Mouse (Mus musculus) kidney, embryonic 16.5 days (tissue): ENCODE data around the gene Exoc2. TPM values are rescaled to one million over a fixed set of nuclear protein-coding genes. Genes with fewer than 3 reads are reported as not detected.

Experiments used
- ATAC-seq: fragments of 200-750 bp; cut with Nextera tagmentation; 2 replicates; pipeline ENCODE4 v1.8.0; 2017; ENCODE audit warnings: moderate TSS enrichment; ENCODE audit not compliant: low FRiP score, low TSS enrichment
- H3K27ac ChIP-seq: fragments of 300-500 bp; sonication (generic); 2 replicates; pipeline ENCODE4 v1.5.1; 2014; ENCODE audit warnings: low read length
- H3K27me3 ChIP-seq: fragments of 300-500 bp; sonication (generic); 2 replicates; pipeline ENCODE4 v1.6.1; 2014; ENCODE audit warnings: low read length, control low read depth, mixed read lengths; ENCODE audit not compliant: insufficient read depth
- H3K36me3 ChIP-seq: fragments of 300-500 bp; sonication (generic); 2 replicates; pipeline ENCODE4 v1.6.1; 2014; ENCODE audit warnings: low read length, control low read depth, mixed read lengths; ENCODE audit not compliant: insufficient read depth
- H3K4me1 ChIP-seq: fragments of 300-500 bp; sonication (generic); 2 replicates; pipeline ENCODE4 v1.6.1; 2014; ENCODE audit warnings: low read length, control low read depth, mixed read lengths; ENCODE audit not compliant: insufficient read depth
- H3K4me2 ChIP-seq: fragments of 300-500 bp; sonication (generic); replicated peaks from 2 replicates; pipeline ENCODE4 v1.6.1; 2014; ENCODE audit warnings: low read depth, low read length
- H3K4me3 ChIP-seq: fragments of 300-500 bp; sonication (generic); 2 replicates; pipeline ENCODE4 v1.5.1; 2014; ENCODE audit warnings: mild to moderate bottlenecking, low read length
- H3K9ac ChIP-seq: fragments of 300-500 bp; sonication (generic); replicated peaks from 2 replicates; pipeline ENCODE4 v1.6.1; 2014; ENCODE audit warnings: low read length
- H3K9me3 ChIP-seq: fragments of 300-500 bp; sonication (generic); 2 replicates; pipeline ENCODE4 v1.6.1; 2016; ENCODE audit warnings: low read length, control low read depth
- WGBS: fragments of 180-500 bp; shearing (Covaris S2); extraction: QIAGEN DNeasy Blood & Tissue Kit; methylation state at CpG from one replicate; pipeline ENCODE4 v1.1.7; 2014; 5-methylcytosine and 5-hydroxymethylcytosine counted together
- polyA plus RNA-seq: library from polyadenylated mRNA; unstranded; fragments of >200 nt; fragmentation: Nextera tagmentation; extraction: Ambion mirVana; gene quantifications from 2 replicates; pipeline ENCODE4 v1.2.1, GENCODE M21; 2015

Exoc2 gene
- polyA plus RNA-seq, 1 experiment from 2014 or later = 28.1 TPM

GRCm38 (mm10) chr13:30793616-30794015 lies 180.3 kb downstream of the Exoc2 start:
- Histone ChIP-seq H3K27me3 (no peaks in the 10 kb centered on the region), H3K9me3 (no peaks in the 10 kb centered on the region), H3K27ac (no peak overlapping the region), H3K4me2 (no peak overlapping the region), H3K9ac (no peak overlapping the region), H3K4me1 (no peaks in the 10 kb centered on the region), H3K4me3 (no peak overlapping the region), H3K36me3 (no peaks in the 10 kb centered on the region)
- no peak for ATAC-seq
- WGBS = 69% methylated on average over 5 of the region's 5 CpGs

DNA sequence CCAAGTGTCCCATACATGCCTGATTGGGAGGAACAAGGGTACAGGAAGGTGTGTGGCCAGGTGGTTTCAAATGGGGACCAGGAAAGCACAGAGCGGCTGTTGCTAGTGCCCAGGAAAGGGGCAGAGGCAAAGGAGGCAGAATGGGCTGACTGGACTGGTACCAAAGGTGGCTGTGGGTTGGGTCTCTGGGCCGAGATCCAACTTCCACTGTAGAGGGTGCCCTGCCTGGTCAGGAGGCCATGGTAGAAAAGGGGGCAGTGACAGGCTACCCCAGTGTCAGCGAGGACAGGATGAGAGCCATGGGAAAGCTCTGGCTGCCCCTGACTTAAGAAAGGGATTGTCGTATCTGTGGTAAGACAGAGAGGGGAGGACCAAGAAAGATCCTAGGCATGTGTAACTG lies 180.7 kb downstream of the Exoc2 start:
- Histone ChIP-seq H3K36me3 (no peaks in the 10 kb centered on the region), H3K4me1 (no peaks in the 10 kb centered on the region), H3K4me3 (no peak overlapping the region), H3K4me2 (no peak overlapping the region), H3K9ac (no peak overlapping the region), H3K27me3 (no peaks in the 10 kb centered on the region), H3K27ac (no peak overlapping the region), H3K9me3 (no peaks in the 10 kb centered on the region)
- WGBS = 87% methylated on average over 4 of the region's 4 CpGs
- ATAC-seq = no peak

GRCm38 (mm10) chr13:30792741-30793140 lies 181.2 kb downstream of the Exoc2 start:
- Histone ChIP-seq H3K36me3 (no peaks in the 10 kb centered on the region), H3K4me3 (no peak overlapping the region), H3K27ac (no peak overlapping the region), H3K9ac (no peak overlapping the region), H3K27me3 (no peaks in the 10 kb centered on the region), H3K4me2 (no peak overlapping the region), H3K4me1 (no peaks in the 10 kb centered on the region), H3K9me3 (no peaks in the 10 kb centered on the region)
- ATAC-seq = no peak
- 79% methylated on average over 3 of the region's 3 CpGs for WGBS

- Histone ChIP-seq H3K4me2 (no peak overlapping the region), H3K9ac (no peak overlapping the region), H3K9me3 (no peaks in the 10 kb centered on the region), H3K36me3 (no peaks in the 10 kb centered on the region), H3K27me3 (no peaks in the 10 kb centered on the region), H3K27ac (no peak overlapping the region), H3K4me3 (no peak overlapping the region), H3K4me1 (no peaks in the 10 kb centered on the region)
- ATAC-seq = no peak
- 79% methylated on average over 9 of the region's 9 CpGs for WGBS
Measured at GRCm38 (mm10) chr13:30792308-30792707, 181.6 kb downstream of the Exoc2 start.

DNA sequence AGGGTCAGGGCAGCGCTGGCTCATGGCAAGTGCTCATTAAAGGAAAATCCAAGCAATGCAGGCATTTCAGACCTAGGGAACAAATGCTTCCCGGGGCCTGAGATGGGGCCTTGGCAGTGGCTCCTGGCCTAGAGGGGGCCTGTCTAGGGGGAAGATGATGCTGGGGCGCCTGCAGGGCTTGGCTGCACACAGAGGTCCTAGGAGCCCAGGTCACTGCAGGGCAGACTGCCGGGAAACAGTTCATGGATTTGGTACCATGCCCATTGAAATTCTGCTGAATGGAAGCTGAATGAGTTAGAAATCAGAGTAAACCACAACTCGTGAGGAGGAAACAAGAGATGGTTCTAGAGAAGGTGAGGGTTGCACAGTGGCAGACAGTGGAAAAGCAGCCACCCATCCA lies 183.9 kb downstream of the Exoc2 start:
- WGBS = 63% methylated on average over 5 of the region's 5 CpGs
- Histone ChIP-seq H3K9me3 (no peaks in the 10 kb centered on the region), H3K9ac (no peak overlapping the region), H3K4me2 (no peak overlapping the region), H3K4me1 (no peaks in the 10 kb centered on the region), H3K27ac (no peak overlapping the region), H3K4me3 (no peak overlapping the region), H3K36me3 (no peaks in the 10 kb centered on the region), H3K27me3 (no peaks in the 10 kb centered on the region)
- ATAC-seq = no peak

GRCm38 (mm10) chr13:30788421-30788820 lies 185.5 kb downstream of the Exoc2 start:
- 80% methylated on average over 3 of the region's 3 CpGs for WGBS
- no peak for ATAC-seq

GRCm38 (mm10) chr13:30787960-30788359 lies 185.9 kb downstream of the Exoc2 start:
- Histone ChIP-seq H3K9ac (no peak overlapping the region), H3K36me3 (no peaks in the 10 kb centered on the region), H3K4me1 (no peaks in the 10 kb centered on the region), H3K27ac (no peak overlapping the region), H3K4me2 (no peak overlapping the region), H3K27me3 (no peaks in the 10 kb centered on the region), H3K4me3 (no peak overlapping the region), H3K9me3 (no peaks in the 10 kb centered on the region)
- ATAC-seq = no peak
- 86% methylated on average over 4 of the region's 4 CpGs for WGBS

More at GRCm38 (mm10) chr13:30788421-30788820, 185.5 kb downstream of the Exoc2 start:
- Histone ChIP-seq H3K36me3 (no peaks in the 10 kb centered on the region), H3K4me1 (no peaks in the 10 kb centered on the region), H3K4me2 (no peak overlapping the region), H3K9me3 (no peaks in the 10 kb centered on the region), H3K27me3 (no peaks in the 10 kb centered on the region), H3K4me3 (no peak overlapping the region), H3K9ac (no peak overlapping the region), H3K27ac (no peak overlapping the region)

DNA sequence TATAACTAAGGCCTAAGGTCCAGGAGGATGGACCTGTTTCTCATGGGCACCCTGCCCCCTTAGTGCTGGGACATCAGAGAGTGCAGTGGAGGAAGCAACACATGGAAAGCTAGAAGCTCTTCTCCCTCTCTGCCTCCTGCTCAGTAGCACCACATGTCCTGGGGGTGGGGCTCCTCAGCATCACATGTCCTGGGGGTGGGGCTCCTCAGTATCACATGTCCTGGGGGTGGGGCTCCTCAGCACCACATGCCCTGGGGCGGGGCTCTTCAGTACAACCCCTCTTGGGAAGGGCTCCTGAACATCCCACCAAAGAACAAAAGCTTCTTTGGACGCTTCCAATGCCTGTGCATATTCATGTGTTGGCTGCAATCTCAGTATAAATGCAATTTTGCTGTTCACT lies 186.3 kb downstream of the Exoc2 start:
- no peak for ATAC-seq
- no peak overlapping the region for H3K4me3 ChIP-seq

DNA sequence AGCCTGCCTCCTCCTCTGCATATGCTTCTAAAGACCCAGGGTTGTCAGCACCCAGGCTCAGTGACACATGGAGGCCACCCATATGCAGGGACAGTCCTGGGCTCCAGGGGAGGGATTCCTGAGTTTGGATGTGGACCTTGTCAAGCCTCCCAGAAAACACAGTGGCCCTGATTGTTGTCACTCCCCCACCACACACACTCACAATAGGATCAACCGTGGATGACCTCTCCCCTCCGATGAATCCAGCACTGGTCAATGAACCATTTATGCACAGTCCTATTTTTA lies 186.9 kb downstream of the Exoc2 start:
- Histone ChIP-seq H3K4me3 (no peak overlapping the region), H3K27ac (no peak overlapping the region), H3K27me3 (no peaks in the 10 kb centered on the region), H3K4me1 (no peaks in the 10 kb centered on the region), H3K36me3 (no peaks in the 10 kb centered on the region), H3K4me2 (no peak overlapping the region), H3K9me3 (no peaks in the 10 kb centered on the region), H3K9ac (no peak overlapping the region)
- 0 out of 2 replicates have a peak, but pooled peaks have one; percentile 23 for ATAC-seq
- WGBS = 52% methylated on average over 2 of the region's 2 CpGs

More for the DNA sequence above, 186.3 kb downstream of the Exoc2 start:
- H3K36me3 ChIP-seq = no peaks in the 10 kb centered on the region
- H3K27me3 ChIP-seq = no peaks in the 10 kb centered on the region
- H3K4me2 ChIP-seq = no peak overlapping the region
- WGBS = 91% methylated on average over 2 of the region's 2 CpGs
- no peak overlapping the region for H3K27ac ChIP-seq
- H3K9ac ChIP-seq = no peak overlapping the region
- no peaks in the 10 kb centered on the region for H3K9me3 ChIP-seq
- no peaks in the 10 kb centered on the region for H3K4me1 ChIP-seq

- no peak overlapping the region for H3K27ac ChIP-seq
- 70% methylated on average over 5 of the region's 5 CpGs for WGBS
- H3K27me3 ChIP-seq = no peaks in the 10 kb centered on the region
- no peak overlapping the region for H3K9ac ChIP-seq
- H3K4me1 ChIP-seq = no peaks in the 10 kb centered on the region
- H3K36me3 ChIP-seq = no peaks in the 10 kb centered on the region
- no peak for ATAC-seq
- H3K4me2 ChIP-seq = no peak overlapping the region
- H3K9me3 ChIP-seq = no peaks in the 10 kb centered on the region
- no peak overlapping the region for H3K4me3 ChIP-seq
Measured at GRCm38 (mm10) chr13:30786235-30787035, 187.5 kb downstream of the Exoc2 start.
